Mouse (Mus musculus): ENCODE data around the gene Ifna11.
"Not testable (repeated sequence)": the region's sequence is repeated elsewhere in the genome, so short reads cannot be mapped to it uniquely, and the experiment has no call there.

The Ifna11 gene

DNA sequence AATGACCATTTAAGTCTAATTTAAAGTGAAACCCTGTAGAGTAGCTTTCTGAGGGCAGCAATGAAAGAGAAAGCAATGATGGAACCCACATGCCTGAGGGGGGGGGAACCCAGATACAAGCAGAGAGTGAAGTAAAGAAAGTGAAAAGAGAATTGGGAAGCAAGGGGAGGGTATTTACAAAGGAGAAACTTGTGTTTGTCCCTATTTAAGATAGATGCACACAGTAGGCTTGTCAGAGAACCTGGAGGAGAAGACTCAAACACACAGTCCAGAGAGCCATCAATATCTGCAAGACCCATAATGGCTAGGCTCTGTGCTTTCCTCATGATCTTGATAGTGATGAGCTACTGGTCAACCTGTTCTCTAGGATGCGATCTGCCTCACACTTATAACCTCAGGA, at the start of gene Ifna11:
Gene Ifna11, plus strand, starts transcription at position 301 of the 400 bp plus-strand sequence.
- no peak for DNase-seq (ENCODE audit: low spot score)

DNA sequence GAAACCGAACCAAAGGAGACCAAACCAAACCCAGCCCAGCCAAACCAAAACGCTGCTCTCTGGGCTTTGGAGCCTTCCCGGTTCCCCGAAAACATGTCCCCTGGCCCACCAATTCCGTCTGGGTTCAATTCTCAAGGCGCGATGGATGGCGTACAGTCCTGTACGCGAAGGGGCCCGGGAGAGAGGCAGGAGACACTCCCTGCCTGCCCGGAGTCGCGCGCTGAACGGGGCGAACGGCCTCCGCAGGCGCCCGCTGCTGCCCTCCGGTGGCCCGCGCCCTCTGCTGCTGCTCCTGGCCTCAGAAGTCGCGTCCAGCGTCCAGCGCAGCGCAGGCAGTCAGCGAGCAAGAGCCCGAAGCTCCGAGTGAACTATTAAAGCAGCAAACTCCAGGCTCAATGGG, 46.2 kb upstream of the Ifna11 start, which contains the start of gene Gm13290:
Gene Gm13290, plus strand, starts transcription at position 301 of the 400 bp plus-strand sequence.
- DNase-seq (ENCODE audit: low spot score), result not testable (repeated sequence)

DNA sequence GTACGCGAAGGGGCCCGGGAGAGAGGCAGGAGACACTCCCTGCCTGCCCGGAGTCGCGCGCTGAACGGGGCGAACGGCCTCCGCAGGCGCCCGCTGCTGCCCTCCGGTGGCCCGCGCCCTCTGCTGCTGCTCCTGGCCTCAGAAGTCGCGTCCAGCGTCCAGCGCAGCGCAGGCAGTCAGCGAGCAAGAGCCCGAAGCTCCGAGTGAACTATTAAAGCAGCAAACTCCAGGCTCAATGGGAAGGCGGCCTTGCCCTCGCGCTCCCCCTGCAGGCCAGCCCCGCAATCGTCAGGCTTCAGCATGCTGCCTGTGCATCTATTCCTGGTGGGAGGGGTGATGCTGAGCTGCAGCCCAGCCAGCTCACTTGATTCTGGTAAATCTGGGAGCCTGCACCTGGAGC, 43.1 kb upstream of the Ifna11 start, which contains the start of gene Gm13289:
Gene Gm13289, plus strand, starts transcription at position 301 of the 400 bp plus-strand sequence.
- not testable (repeated sequence) for DNase-seq (ENCODE audit: low spot score)

DNA sequence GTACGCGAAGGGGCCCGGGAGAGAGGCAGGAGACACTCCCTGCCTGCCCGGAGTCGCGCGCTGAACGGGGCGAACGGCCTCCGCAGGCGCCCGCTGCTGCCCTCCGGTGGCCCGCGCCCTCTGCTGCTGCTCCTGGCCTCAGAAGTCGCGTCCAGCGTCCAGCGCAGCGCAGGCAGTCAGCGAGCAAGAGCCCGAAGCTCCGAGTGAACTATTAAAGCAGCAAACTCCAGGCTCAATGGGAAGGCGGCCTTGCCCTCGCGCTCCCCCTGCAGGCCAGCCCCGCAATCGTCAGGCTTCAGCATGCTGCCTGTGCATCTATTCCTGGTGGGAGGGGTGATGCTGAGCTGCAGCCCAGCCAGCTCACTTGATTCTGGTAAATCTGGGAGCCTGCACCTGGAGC, 40.2 kb upstream of the Ifna11 start, which contains the start of gene Gm13272:
Gene Gm13272, plus strand, starts transcription at position 301 of the 400 bp plus-strand sequence.
- DNase-seq (ENCODE audit: low spot score), result not testable (repeated sequence)

DNA sequence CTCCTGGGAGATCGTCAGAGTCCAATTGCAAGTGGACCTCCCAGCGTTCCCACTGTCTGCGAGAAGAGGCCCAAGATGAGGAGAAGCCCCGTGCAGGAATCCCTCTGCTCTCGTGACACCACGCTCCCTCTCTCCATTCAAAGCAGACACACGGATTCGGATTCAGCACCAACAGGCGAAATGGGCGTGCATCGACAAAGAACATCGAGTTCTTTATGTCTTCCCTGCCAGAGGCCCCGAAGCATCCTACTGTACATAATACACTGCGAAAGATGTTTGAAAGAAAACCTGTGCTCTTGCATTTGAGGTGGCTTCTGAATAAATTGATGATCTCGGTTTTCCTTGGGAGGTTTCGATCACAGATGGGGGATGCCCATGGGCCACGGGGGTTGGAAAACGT, 39.4 kb upstream of the Ifna11 start:
- not testable (repeated sequence) for DNase-seq (ENCODE audit: low spot score)

DNA sequence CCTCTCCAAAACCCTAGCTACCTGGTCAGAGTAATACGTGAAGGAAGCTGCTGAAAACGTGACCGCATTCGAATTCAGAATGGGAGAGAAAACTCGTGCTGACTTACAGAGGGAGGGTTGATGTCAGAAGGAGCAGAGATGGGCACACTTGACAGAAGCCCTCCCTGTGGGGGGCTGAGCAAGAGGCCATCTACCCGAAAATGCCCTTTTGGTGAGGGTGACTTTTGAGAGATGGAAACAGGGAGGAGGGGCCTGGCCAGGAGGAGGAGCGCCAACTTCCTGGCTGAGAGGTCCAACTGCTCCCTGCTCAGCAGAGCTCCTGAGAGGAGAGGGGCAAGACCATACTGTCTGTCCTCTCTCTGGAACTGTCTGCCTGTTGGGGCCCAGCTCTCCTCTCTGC, 37.9 kb upstream of the Ifna11 start, which contains the start of gene Ifnz:
Gene Ifnz, plus strand, starts transcription at position 301 of the 400 bp plus-strand sequence.
- DNase-seq (ENCODE audit: low spot score), result not testable (repeated sequence)

DNA sequence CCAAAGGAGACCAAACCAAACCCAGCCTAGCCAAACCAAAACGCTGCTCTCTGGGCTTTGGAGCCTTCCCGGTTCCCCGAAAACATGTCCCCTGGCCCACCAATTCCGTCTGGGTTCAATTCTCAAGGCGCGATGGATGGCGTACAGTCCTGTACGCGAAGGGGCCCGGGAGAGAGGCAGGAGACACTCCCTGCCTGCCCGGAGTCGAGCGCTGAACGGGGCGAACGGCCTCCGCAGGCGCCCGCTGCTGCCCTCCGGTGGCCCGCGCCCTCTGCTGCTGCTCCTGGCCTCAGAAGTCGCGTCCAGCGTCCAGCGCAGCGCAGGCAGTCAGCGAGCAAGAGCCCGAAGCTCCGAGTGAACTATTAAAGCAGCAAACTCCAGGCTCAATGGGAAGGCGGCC, 37.4 kb upstream of the Ifna11 start:
- DNase-seq (ENCODE audit: low spot score), result not testable (repeated sequence)

DNA sequence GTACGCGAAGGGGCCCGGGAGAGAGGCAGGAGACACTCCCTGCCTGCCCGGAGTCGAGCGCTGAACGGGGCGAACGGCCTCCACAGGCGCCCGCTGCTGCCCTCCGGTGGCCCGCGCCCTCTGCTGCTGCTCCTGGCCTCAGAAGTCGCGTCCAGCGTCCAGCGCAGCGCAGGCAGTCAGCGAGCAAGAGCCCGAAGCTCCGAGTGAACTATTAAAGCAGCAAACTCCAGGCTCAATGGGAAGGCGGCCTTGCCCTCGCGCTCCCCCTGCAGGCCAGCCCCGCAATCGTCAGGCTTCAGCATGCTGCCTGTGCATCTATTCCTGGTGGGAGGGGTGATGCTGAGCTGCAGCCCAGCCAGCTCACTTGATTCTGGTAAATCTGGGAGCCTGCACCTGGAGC, 34.4 kb upstream of the Ifna11 start, which contains the start of gene Gm13276:
Gene Gm13276, plus strand, starts transcription at position 301 of the 400 bp plus-strand sequence.
- DNase-seq (ENCODE audit: low spot score), result not testable (repeated sequence)

DNA sequence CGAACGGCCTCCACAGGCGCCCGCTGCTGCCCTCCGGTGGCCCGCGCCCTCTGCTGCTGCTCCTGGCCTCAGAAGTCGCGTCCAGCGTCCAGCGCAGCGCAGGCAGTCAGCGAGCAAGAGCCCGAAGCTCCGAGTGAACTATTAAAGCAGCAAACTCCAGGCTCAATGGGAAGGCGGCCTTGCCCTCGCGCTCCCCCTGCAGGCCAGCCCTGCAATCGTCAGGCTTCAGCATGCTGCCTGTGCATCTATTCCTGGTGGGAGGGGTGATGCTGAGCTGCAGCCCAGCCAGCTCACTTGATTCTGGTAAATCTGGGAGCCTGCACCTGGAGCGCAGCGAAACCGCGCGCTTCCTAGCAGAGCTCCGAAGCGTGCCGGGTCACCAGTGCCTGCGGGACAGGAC, 31.4 kb upstream of the Ifna11 start, which contains the start of gene Gm13277:
Gene Gm13277, plus strand, starts transcription at position 231 of the 400 bp plus-strand sequence.
- not testable (repeated sequence) for DNase-seq (ENCODE audit: low spot score)

DNA sequence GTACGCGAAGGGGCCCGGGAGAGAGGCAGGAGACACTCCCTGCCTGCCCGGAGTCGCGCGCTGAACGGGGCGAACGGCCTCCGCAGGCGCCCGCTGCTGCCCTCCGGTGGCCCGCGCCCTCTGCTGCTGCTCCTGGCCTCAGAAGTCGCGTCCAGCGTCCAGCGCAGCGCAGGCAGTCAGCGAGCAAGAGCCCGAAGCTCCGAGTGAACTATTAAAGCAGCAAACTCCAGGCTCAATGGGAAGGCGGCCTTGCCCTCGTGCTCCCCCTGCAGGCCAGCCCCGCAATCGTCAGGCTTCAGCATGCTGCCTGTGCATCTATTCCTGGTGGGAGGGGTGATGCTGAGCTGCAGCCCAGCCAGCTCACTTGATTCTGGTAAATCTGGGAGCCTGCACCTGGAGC, 28.5 kb upstream of the Ifna11 start, which contains the start of gene Gm13278:
Gene Gm13278, plus strand, starts transcription at position 301 of the 400 bp plus-strand sequence.
- DNase-seq (ENCODE audit: low spot score), result not testable (repeated sequence)

DNA sequence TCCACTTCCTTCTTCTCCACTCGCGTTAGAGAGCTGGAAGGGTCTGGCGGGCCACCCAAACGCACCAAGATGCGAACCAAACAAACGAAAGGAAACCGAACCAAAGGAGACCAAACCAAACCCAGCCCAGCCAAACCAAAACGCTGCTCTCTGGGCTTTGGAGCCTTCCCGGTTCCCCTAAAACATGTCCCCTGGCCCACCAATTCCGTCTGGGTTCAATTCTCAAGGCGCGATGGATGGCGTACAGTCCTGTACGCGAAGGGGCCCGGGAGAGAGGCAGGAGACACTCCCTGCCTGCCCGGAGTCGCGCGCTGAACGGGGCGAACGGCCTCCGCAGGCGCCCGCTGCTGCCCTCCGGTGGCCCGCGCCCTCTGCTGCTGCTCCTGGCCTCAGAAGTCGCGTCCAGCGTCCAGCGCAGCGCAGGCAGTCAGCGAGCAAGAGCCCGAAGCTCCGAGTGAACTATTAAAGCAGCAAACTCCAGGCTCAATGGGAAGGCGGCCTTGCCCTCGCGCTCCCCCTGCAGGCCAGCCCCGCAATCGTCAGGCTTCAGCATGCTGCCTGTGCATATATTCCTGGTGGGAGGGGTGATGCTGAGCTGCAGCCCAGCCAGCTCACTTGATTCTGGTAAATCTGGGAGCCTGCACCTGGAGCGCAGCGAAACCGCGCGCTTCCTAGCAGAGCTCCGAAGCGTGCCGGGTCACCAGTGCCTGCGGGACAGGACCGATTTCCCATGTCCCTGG, 25.7 kb upstream of the Ifna11 start, which contains the start of gene Gm13275:
Gene Gm13275, plus strand, starts transcription at position 552 of the 740 bp plus-strand sequence.
- not testable (repeated sequence) for DNase-seq (ENCODE audit: low spot score)

DNA sequence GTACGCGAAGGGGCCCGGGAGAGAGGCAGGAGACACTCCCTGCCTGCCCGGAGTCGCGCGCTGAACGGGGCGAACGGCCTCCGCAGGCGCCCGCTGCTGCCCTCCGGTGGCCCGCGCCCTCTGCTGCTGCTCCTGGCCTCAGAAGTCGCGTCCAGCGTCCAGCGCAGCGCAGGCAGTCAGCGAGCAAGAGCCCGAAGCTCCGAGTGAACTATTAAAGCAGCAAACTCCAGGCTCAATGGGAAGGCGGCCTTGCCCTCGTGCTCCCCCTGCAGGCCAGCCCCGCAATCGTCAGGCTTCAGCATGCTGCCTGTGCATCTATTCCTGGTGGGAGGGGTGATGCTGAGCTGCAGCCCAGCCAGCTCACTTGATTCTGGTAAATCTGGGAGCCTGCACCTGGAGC, 22.7 kb upstream of the Ifna11 start, which contains the start of gene Gm13279:
Gene Gm13279, plus strand, starts transcription at position 301 of the 400 bp plus-strand sequence.
- DNase-seq (ENCODE audit: low spot score), result not testable (repeated sequence)

DNA sequence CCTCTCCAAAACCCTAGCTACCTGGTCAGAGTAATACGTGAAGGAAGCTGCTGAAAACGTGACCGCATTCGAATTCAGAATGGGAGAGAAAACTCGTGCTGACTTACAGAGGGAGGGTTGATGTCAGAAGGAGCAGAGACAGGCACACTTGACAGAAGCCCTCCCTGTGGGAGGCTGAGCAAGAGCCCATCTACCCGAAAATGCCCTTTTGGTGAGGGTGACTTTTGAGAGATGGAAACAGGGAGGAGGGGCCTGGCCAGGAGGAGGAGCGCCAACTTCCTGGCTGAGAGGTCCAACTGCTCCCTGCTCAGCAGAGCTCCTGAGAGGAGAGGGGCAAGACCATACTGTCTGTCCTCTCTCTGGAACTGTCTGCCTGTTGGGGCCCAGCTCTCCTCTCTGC, 20.4 kb upstream of the Ifna11 start, which contains the start of gene Gm13285:
Gene Gm13285, plus strand, starts transcription at position 301 of the 400 bp plus-strand sequence.
- not testable (repeated sequence) for DNase-seq (ENCODE audit: low spot score)

DNA sequence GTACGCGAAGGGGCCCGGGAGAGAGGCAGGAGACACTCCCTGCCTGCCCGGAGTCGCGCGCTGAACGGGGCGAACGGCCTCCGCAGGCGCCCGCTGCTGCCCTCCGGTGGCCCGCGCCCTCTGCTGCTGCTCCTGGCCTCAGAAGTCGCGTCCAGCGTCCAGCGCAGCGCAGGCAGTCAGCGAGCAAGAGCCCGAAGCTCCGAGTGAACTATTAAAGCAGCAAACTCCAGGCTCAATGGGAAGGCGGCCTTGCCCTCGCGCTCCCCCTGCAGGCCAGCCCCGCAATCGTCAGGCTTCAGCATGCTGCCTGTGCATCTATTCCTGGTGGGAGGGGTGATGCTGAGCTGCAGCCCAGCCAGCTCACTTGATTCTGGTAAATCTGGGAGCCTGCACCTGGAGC, 16.8 kb upstream of the Ifna11 start, which contains the start of gene Gm13287:
Gene Gm13287, plus strand, starts transcription at position 301 of the 400 bp plus-strand sequence.
- DNase-seq (ENCODE audit: low spot score), result not testable (repeated sequence)

DNA sequence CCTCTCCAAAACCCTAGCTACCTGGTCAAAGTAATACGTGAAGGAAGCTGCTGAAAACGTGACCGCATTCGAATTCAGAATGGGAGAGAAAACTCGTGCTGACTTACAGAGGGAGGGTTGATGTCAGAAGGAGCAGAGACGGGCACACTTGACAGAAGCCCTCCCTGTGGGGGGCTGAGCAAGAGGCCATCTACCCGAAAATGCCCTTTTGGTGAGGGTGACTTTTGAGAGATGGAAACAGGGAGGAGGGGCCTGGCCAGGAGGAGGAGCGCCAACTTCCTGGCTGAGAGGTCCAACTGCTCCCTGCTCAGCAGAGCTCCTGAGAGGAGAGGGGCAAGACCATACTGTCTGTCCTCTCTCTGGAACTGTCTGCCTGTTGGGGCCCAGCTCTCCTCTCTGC, 14.5 kb upstream of the Ifna11 start, which contains the start of gene Gm13288:
Gene Gm13288, plus strand, starts transcription at position 301 of the 400 bp plus-strand sequence.
- DNase-seq (ENCODE audit: low spot score), result not testable (repeated sequence)

DNA sequence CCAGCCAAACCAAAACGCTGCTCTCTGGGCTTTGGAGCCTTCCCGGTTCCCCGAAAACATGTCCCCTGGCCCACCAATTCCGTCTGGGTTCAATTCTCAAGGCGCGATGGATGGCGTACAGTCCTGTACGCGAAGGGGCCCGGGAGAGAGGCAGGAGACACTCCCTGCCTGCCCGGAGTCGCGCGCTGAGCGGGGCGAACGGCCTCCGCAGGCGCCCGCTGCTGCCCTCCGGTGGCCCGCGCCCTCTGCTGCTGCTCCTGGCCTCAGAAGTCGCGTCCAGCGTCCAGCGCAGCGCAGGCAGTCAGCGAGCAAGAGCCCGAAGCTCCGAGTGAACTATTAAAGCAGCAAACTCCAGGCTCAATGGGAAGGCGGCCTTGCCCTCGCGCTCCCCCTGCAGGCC, 14.0 kb upstream of the Ifna11 start:
- DNase-seq (ENCODE audit: low spot score), result not testable (repeated sequence)

DNA sequence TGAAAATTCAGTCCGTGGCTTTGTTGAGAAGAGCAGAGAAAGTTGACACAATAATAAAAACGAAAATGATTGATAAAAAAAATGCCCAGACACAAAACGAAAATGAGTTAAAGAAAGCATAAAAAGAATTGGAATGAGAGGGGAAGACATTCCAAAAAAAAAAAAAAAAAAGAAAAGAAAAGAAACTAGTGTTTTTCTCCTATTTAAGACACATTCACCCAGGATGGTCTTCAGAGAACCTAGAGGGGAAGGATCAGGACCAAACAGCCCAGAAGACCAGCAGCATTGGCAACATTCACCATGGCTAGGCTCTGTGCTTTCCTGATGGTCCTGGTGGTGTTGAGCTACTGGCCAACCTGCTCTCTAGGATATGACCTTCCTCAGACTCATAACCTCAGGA, 3.8 kb upstream of the Ifna11 start, which contains the start of gene Ifna7:
Gene Ifna7, plus strand, starts transcription at position 301 of the 400 bp plus-strand sequence.
- DNase-seq (ENCODE audit: low spot score), result no peak

DNA sequence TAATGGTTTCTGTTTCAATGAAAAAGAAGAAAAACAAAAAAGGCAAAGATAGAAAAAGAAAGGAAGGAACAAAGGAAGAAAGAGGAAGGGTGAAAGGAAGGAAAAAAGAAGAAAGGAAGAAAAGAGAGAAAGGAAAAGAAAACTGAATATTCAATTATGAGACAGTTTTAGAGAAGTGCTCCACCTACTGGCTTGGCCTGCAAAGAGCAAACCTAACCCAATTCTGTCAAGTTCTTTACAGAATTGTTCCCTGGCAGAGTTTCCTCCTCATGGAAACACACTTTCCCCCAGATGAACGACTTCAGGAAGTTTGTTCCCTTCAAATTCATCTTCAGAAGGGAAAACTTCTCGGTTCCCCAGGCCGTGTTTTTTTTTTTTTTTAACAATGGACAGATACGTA, 3.2 kb downstream of the Ifna11 start:
- DNase-seq (ENCODE audit: low spot score), result peak; percentile 10

DNA sequence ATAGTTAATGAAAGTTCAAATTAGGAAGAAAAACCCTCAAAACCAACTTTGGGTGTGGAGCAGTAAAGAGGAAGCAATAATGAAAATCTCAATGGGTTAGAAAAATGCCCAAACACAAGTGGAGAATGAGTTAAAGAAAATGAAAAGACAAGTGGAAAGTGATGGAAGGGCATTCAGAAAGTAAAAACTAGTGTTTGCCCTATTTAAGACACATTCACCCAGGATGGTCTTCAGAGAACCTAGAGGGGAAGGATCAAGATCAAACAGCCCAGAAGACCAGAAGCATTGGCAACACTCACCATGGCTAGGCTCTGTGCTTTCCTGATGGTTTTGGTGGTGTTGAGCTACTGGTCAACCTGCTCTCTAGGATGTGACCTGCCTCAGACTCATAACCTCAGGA, 7.4 kb downstream of the Ifna11 start, which contains the start of gene Ifna6:
Gene Ifna6, plus strand, starts transcription at position 301 of the 400 bp plus-strand sequence.
- not testable (repeated sequence) for DNase-seq (ENCODE audit: low spot score)

DNA sequence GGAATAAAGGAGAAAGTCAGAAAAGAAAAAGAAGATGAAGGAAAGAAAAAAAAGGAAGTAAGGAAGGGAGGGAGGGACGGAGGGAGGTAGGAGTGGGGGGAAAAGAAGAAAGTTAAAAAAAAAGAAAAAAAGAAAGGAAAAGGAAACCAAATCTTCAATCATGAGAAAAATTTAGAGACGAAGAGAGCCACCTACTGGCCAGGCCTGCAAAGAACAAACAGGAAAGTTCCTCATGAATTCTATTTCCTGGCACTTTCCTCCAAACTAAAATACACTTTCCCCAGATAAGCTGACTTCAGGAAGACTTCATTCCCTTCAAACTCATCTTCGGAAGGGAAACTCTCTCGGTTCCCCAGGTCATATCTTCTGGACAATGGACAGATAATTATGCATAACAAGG, 10.8 kb downstream of the Ifna11 start:
- DNase-seq (ENCODE audit: low spot score), result no peak

DNA sequence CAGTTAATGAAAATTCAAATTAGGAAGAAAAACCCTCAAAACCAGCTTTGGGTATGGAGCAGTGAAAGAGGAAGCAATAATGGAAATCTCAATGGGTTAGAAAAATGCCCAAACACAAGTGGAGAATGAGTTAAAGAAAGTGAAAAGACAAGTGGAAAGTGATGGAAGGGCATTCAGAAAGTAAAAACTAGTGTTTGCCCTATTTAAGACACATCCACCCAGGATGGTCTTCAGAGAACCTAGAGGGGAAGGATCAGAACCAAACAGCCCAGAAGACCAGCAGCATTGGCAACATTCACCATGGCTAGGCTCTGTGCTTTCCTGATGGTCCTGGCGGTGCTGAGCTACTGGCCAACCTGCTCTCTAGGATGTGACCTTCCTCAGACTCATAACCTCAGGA, 15.5 kb downstream of the Ifna11 start, which contains the start of gene Ifna5:
Gene Ifna5, plus strand, starts transcription at position 301 of the 400 bp plus-strand sequence.
- DNase-seq (ENCODE audit: low spot score), result not testable (repeated sequence)

DNA sequence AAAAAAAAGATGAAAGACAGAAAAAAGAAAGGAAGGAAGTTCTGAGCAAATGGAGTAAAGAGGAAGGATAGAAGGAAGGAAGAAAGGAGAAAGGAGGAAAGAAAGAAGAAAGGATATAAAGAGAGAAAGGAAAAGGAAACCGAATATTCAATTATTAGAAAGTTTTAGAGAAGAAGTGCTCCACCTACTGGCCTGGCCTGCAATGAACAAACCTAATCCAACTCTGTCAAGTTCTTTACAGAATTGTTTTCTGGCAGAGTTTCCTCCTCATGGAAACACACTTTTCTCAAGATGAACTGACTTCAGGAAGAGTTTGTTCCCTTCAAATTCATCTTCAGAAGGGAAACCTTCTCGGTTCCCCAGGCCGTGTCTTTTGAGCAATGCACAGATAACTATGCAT, 19.1 kb downstream of the Ifna11 start:
- no peak for DNase-seq (ENCODE audit: low spot score)
